Mouse (Mus musculus): ENCODE results near the gene Pbx3.

Gene Pbx3

DNA sequence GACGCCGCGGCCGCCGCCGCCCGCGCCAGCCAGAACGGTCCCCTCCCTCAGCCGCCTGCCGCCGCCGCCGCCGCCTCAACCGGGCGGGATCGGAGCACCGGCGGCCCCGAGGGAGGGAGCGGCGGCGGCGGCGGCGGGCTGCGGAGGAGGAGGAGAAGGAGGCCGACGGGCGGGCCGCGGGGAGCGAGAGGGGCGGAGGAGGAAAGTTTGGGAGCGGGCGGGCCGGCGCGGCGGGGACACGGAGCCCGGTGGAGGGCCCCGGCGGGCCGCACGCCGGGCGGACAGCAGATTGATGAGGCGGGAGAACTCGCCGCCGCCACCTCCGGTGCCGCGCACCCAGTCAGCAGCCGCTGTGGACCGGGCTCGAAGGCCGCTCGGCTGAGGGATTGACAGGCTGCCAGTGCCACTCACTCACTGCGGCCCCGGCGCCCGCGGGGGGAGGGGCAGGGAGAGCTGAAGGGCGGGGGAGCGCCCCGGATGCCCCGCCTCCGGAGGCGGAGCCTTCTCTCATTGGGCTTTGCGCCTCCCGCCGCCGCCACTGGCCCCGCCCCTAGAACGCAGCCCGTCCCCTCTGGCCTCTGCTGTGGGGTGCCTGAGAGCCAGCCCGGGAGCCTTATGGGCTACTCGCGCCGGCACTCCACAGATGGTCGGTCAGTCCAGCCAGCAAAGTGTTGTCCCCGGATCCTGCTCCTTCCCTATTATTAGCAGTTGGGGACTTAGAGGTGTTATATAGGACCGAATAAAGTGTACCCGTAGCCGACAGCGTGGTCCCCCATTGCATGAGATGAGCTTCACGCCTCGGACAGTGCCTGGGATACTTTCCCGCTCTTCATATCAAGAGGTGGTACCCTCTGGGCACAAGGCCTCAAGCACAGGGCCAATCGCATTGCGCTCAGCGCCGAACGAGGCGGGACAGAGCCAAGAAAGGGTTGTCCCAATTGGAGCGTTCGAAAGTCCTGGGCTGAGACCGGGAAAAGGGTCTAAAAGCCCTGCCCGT lies at the start of gene Pbx3:
Gene Pbx3, minus strand, starts transcription at position 838 of the 997 bp plus-strand sequence.
- peak; percentile 96 for DNase-seq (ENCODE audit: low spot score)

- no peak for DNase-seq (ENCODE audit: low spot score)
Observed at GRCm38 (mm10) chr2:34420256-34420655, 47.3 kb upstream of the Pbx3 start.

GRCm38 (mm10) chr2:34409741-34410340 lies 36.9 kb upstream of the Pbx3 start:
- no peak for DNase-seq (ENCODE audit: low spot score)

DNA sequence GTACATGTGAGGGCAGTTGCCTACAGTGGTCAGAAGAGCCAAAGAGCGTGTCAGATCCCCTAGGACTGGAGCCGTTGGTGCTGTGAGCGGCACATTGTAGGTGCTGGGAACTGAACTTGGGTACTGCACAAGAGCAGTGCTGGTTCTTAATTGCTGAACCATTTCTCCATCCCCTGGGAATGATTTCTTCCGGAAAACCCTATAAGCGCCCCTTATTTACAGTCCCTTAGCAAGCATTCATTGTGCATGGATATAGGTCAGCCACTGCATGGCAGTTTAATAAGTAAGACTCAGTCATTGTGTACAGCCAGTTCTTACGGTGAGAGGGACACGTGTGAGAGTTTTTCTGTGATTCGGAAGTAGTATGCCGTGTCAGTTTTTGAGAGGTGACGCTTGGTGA lies 35.4 kb upstream of the Pbx3 start:
- no peak for DNase-seq (ENCODE audit: low spot score)

DNA sequence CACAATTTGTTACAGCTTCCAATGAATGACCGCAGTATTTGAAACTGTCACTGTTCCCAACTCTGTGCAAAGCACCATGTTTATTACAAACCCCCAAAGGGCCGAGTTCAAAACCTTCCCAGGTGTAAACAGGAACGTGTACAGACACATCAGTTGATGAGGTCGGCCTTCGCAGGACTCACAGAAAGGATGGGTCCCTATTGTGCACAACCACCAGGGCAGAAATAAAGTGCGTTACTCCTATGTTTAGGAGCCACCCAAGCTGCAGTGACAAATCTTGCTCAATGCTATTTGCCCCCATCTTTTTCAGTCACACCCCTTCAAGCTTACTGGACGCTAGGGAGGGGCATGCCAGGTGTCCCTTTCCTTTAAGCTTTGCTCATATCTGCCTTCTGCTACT lies 34.7 kb upstream of the Pbx3 start:
- DNase-seq (ENCODE audit: low spot score): no peak

GRCm38 (mm10) chr2:34406601-34407464 lies 33.9 kb upstream of the Pbx3 start, which contains the start of gene Mapkap1:
Gene Mapkap1, plus strand, starts transcription at chr2:34406771.
- DNase-seq (ENCODE audit: low spot score): peak; percentile 93

GRCm38 (mm10) chr2:34399535-34399934 lies 26.6 kb upstream of the Pbx3 start:
- no peak for DNase-seq (ENCODE audit: low spot score)

GRCm38 (mm10) chr2:34378930-34379329 lies 6.0 kb upstream of the Pbx3 start:
- no peak for DNase-seq (ENCODE audit: low spot score)

- no peak for DNase-seq (ENCODE audit: low spot score)
Observed at GRCm38 (mm10) chr2:34374349-34374748, 1.4 kb upstream of the Pbx3 start.

- no peak for DNase-seq (ENCODE audit: low spot score)
Observed at GRCm38 (mm10) chr2:34373886-34374285, 944 bp upstream of the Pbx3 start.

- DNase-seq (ENCODE audit: low spot score): peak; percentile 29
Observed at GRCm38 (mm10) chr2:34371441-34372304, 1.3 kb downstream of the Pbx3 start.

DNA sequence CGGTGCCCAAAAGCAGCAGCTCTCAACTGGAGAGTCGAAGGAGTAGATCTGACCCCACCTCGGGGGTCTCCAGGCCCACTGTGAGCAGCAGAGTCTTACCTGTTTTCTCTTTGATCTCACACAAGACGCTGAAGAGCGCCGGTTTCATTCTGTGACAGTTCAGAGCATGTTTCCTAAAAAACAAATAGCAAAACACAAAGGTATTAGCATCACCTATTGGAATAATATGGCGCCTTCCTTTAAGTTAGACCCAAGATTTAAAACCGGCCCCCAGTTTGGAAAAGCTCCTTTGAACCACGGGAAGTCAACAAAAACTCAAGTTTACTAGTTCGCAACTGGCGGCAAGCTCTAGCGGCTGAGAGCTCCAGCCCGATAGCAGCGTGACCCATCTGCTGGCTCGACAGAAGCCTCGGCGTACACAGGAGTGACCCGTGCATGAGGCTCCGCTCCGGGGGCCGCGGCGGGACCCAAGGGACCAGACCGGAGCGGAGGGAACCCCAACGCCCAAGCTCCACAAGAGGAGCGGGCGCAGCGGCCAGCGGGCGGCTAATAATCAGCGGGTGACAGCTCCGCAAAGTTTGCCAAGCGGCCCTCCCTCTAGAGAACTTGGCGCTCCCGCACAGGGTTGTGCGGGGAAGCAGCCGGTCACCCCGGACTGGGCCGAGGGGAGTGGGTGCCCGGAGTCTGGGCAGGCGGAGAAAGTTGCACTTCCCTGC lies 2.1 kb downstream of the Pbx3 start:
- peak; percentile 10 for DNase-seq (ENCODE audit: low spot score)

DNA sequence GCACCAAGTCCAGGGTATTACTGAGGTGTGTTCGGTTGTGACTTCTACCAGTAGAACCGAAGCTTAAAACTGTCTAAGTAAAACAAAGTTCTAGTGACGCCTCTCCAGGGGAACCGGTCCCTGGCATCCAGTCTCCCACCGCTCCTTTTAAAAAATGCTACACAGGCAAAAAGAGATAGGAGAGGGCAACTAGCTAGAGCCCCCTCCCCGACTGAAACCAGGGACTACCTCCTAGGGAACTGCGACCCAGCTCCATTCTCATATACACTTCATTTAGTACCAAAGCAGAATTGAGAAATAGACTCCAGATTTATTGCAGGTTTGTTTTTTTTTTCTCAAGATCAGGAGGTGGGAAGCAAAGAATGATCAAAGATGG lies 2.6 kb downstream of the Pbx3 start:
- no peak for DNase-seq (ENCODE audit: low spot score)

DNA sequence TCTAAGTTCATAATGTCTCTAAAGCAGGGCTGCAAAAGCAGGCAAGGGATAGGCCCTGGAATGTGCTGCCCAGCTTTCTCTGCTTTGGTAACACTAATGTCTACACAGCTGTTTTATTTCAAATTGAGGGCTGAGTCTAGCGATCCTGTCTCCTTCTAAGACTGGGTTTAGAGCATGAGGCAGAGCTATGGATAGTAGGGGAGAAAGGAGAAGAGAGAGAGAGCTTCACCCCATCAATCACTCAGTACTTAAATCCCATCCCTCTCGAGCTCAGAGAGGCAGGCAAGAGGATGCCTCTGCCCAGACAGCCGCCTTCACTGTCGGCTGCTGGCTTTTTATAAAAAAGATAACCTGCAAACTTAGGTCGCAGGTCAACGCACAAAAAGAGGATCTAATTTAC lies 4.5 kb downstream of the Pbx3 start:
- no peak for DNase-seq (ENCODE audit: low spot score)

DNA sequence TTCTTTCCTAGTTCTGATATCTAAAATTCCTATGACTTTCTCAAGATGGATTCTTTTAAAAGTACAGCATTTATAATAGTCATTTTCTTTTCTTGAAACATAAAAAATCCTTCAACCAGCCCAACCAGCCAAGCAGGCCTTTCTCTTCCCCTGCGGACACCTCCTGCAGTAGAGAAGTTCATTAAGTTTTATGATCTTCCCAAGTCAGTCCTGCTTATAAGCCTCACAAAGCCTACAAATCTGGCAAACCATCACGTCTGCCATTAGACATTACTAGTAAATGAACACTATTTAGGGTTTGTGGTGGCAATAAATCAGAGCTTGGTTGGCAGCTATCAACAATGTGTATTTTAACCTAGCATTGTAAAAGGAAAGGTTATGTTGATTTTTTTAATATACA lies 5.9 kb downstream of the Pbx3 start:
- no peak for DNase-seq (ENCODE audit: low spot score)

DNA sequence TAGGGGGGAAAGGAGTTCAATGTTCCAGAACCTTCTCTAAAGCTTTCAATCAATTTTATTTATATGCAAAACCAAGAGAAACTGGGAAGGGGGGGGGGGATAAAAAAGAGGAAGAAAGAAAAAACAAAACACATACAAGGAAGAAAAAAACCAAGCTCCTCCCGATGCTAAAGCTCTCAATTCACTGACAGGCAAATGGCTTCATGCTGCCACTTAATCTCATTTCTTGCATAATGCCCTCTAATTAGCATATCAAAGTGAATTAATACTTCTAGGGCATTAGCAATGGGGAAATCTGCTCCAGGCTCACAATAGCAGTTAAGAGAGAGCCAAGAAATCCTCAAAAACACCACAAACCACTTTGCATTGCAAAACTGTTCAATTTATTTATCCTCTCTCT lies 9.3 kb downstream of the Pbx3 start:
- no peak for DNase-seq (ENCODE audit: low spot score)

GRCm38 (mm10) chr2:34355801-34356211 lies 17.1 kb downstream of the Pbx3 start:
- no peak for DNase-seq (ENCODE audit: low spot score)

DNA sequence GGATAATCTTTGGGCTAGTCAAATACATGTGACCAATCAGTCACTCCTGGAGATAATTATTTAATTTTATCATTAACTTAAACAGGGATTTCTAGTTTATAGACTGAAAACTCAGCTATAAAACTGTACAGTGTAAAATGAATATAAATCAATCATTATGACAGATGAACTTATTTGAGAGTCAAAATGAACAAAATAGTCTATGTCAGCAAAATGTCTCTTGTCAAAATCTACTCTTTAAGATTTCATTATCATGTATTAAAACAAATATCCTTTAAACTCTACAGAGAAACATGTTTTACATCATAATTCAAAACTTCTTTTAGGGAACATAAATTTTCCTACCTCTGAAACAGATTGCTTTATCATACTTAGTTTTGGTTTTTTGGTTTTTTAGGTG lies 20.9 kb downstream of the Pbx3 start:
- no peak for DNase-seq (ENCODE audit: low spot score)

GRCm38 (mm10) chr2:34347096-34347495 lies 25.8 kb downstream of the Pbx3 start:
- no peak for DNase-seq (ENCODE audit: low spot score)

GRCm38 (mm10) chr2:34298664-34299063 lies 74.3 kb downstream of the Pbx3 start:
- no peak for DNase-seq (ENCODE audit: low spot score)

DNA sequence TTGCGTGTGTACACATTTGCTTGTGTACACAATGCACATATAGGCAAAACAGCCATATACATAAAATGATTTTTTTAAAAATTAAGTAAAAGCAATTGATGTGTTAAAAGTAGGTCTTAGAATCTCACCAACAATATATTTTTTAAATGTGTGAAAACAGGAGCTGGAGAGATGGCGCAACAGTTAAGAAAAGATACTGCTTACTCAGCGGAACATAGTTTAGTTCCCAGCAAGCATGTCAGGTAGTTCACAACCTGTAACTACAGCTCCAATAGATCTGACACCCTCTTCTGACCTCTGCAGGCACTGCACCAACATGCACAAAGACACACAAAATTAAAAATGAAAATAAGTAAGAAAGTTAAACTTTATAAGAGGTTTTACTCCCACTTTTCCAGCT lies 74.7 kb downstream of the Pbx3 start:
- DNase-seq (ENCODE audit: low spot score): no peak

Measured in ovary, postnatal 14 days (tissue).